In genomic region chr9:64557846-64558530, GRCm38 (mm10) we compare ENCODE assay signal across 26 mouse cellular contexts.
DNase-seq lines count a peak whose midpoint lies in the region; ATAC-seq lines count a peak whose summit lies in the region.
"Had no signal": no experiment of that assay in that cellular context is flagged by ENCODE, and none has a peak within 500 bp of the region (broad histone marks: within the 10 kb centered on the region; RNA-seq: fewer than 3 reads in every experiment).

No protein-coding gene starts in this region.

- no peak overlapping the region for H3K4me2 ChIP-seq in liver, embryonic 15.5 days
- H3K4me2 ChIP-seq in liver, embryonic 12.5 days: no peak overlapping the region
- H3K4me2 ChIP-seq: embryonic facial prominence, embryonic 12.5 days; heart, embryonic 11.5 days; hindbrain, embryonic 14.5 days; liver, embryonic 13.5 days; neural tube, embryonic 12.5 days had no signal

- DNase-seq in cerebellum, adult 11-12 months: peak; percentile 98
- peak; percentile 98 for DNase-seq in cerebellum, adult 9-11 months
- no peak for DNase-seq in gastrocnemius, postnatal 10 days
- DNase-seq in thymus, postnatal 10 days (ENCODE audit: low spot score in 2 of 2): no peak
- no peak for DNase-seq in spleen, adult 18-20 months
- DNase-seq: adrenal gland, postnatal 14 days; gastrocnemius, postnatal 36 days; heart, adult 18-20 months; heart, postnatal 36 days; kidney, adult 11 months; kidney, postnatal 25 days; liver, embryonic 13.5 days; lung, adult 2 months; lung, postnatal 10 days had no signal

- WGBS in liver, embryonic 15.5 days (ENCODE audit: insufficient replicate concordance): 83% methylated on average over 7 of the region's 7 CpGs
- 87% methylated on average over 7 of the region's 7 CpGs for WGBS in liver, embryonic 12.5 days (ENCODE audit: insufficient replicate concordance)

- ATAC-seq in liver, embryonic 15.5 days (ENCODE audit: insufficient read depth): no peak
- ATAC-seq in liver, embryonic 12.5 days: no peak
- ATAC-seq: CD4-positive, CD25-positive, alpha-beta regulatory T cell, adult 4 months; forebrain, embryonic 14.5 days; inflammation-experienced regulatory T-cells, adult 6 months; midbrain, embryonic 16.5 days had no signal

- no peak overlapping the region for H3K9ac ChIP-seq in liver, embryonic 15.5 days
- no peak overlapping the region for H3K9ac ChIP-seq in liver, embryonic 12.5 days
- H3K9ac ChIP-seq: embryonic facial prominence, embryonic 12.5 days; hindbrain, embryonic 14.5 days; liver, embryonic 13.5 days; neural tube, embryonic 12.5 days had no signal

- no peaks in the 10 kb centered on the region for H3K9me3 ChIP-seq in liver, embryonic 15.5 days (replicated peaks)
- peaks cover 3% of the 10 kb centered on the region; the same call in 1 of the 2 replicates for H3K9me3 ChIP-seq in liver, embryonic 12.5 days (replicated peaks)
- H3K9me3 ChIP-seq: liver, embryonic 13.5 days had no signal

- H3K27me3 ChIP-seq in liver, embryonic 15.5 days: peaks cover 13% of the 10 kb centered on the region
- peaks cover 31% of the 10 kb centered on the region for H3K27me3 ChIP-seq in liver, embryonic 12.5 days (replicated peaks)
- H3K27me3 ChIP-seq: embryonic facial prominence, embryonic 12.5 days; neural tube, embryonic 12.5 days had no signal

- peaks cover 20% of the 10 kb centered on the region for H3K4me1 ChIP-seq in liver, embryonic 15.5 days (replicated peaks)
- H3K4me1 ChIP-seq in liver, embryonic 12.5 days: peaks cover 10% of the 10 kb centered on the region
- H3K4me1 ChIP-seq: embryonic facial prominence, embryonic 12.5 days had no signal

- no peak overlapping the region for H3K4me3 ChIP-seq in liver, embryonic 15.5 days (replicated peaks)
- no peak overlapping the region for H3K4me3 ChIP-seq in liver, embryonic 12.5 days
- H3K4me3 ChIP-seq: embryonic facial prominence, embryonic 12.5 days; layer of hippocampus, adult 2 months; liver, embryonic 13.5 days; myocyte; neural tube, embryonic 12.5 days had no signal

- H3K27ac ChIP-seq in liver, embryonic 15.5 days (replicated peaks): 0 out of 2 replicates have a peak overlapping the region, but pooled peaks have one; percentile 3
- no peak overlapping the region for H3K27ac ChIP-seq in liver, embryonic 12.5 days
- H3K27ac ChIP-seq: embryonic facial prominence, embryonic 12.5 days; hindbrain, embryonic 14.5 days; layer of hippocampus, adult 2 months; liver, embryonic 13.5 days; neural tube, embryonic 12.5 days had no signal

- no peaks in the 10 kb centered on the region for H3K36me3 ChIP-seq in liver, embryonic 15.5 days (replicated peaks)
- H3K36me3 ChIP-seq in liver, embryonic 12.5 days: no peaks in the 10 kb centered on the region; the same call in 1 of the 2 replicates
- H3K36me3 ChIP-seq: embryonic facial prominence, embryonic 12.5 days; liver, embryonic 13.5 days; neural tube, embryonic 12.5 days had no signal

Comparison
In these comparisons a context has a peak if more than half of its experiments do, and no peak if none do; other contexts are left out.
1. DNase-seq: peak in cerebellum, adult 11-12 months (single experiment) and cerebellum, adult 9-11 months (single experiment); none in gastrocnemius, postnatal 10 days (single experiment), thymus, postnatal 10 days (0 of 2) and spleen, adult 18-20 months (0 of 2).